Mouse (Mus musculus) E14TG2a.4 (cell line): ENCODE data around the gene Borcs8.

Source experiments
- CTCF ChIP-seq: conservative IDR thresholded peaks from 2 replicates; pipeline ENCODE4 v1.5.1; 2014; ENCODE audit warnings: low read length
- POU5F1 ChIP-seq: IDR thresholded peaks from 2 replicates; pipeline ENCODE4 v1.6.1; 2014; ENCODE audit warnings: low read length, borderline replicate concordance

GRCm38 (mm10) chr8:70171240-70171639 is 31.9 kb downstream of the Borcs8 start:
- TF ChIP-seq CTCF = no peak
- TF ChIP-seq POU5F1 = no peak
